28 mouse cellular contexts compared by ENCODE assay signal in genomic region chr11:113556142-113556541, GRCm38 (mm10).
DNase-seq lines count a peak whose midpoint lies in the region; ATAC-seq lines count a peak whose summit lies in the region.
"Had no signal": no experiment of that assay in that cellular context is flagged by ENCODE, and none has a peak within 500 bp of the region (broad histone marks: within the 10 kb centered on the region; RNA-seq: fewer than 3 reads in every experiment).

No protein-coding gene starts in this region.

- H3K9ac ChIP-seq in stomach, embryonic 16.5 days (ENCODE audit: low read length): no peak overlapping the region
- H3K9ac ChIP-seq: embryonic facial prominence, embryonic 15.5 days; hindbrain, embryonic 14.5 days; limb, embryonic 12.5 days; liver, embryonic 15.5 days; lung, embryonic 14.5 days; midbrain, embryonic 12.5 days had no signal

- H3K36me3 ChIP-seq in stomach, embryonic 16.5 days (ENCODE audit: control insufficient read depth, insufficient read depth, low read length): no peaks in the 10 kb centered on the region
- H3K36me3 ChIP-seq: embryonic facial prominence, embryonic 15.5 days; limb, embryonic 12.5 days; midbrain, embryonic 12.5 days had no signal

- H3K27me3 ChIP-seq in stomach, embryonic 16.5 days (ENCODE audit: control insufficient read depth, insufficient read depth, low read length): no peaks in the 10 kb centered on the region
- H3K27me3 ChIP-seq: embryonic facial prominence, embryonic 15.5 days; limb, embryonic 12.5 days; liver, embryonic 15.5 days; midbrain, embryonic 12.5 days had no signal

- WGBS in stomach, embryonic 16.5 days: 69% methylated on average over 12 of the region's 12 CpGs

- H3K4me3 ChIP-seq in stomach, embryonic 16.5 days (replicated peaks; ENCODE audit: low read length): no peak overlapping the region
- H3K4me3 ChIP-seq: embryonic facial prominence, embryonic 15.5 days; left cerebral cortex, adult 2 months; limb, embryonic 12.5 days; liver, embryonic 15.5 days; midbrain, embryonic 12.5 days had no signal

- H3K27ac ChIP-seq in stomach, embryonic 16.5 days (ENCODE audit: low read length): no peak overlapping the region
- H3K27ac ChIP-seq: embryonic facial prominence, embryonic 15.5 days; hindbrain, embryonic 14.5 days; left cerebral cortex, adult 2 months; limb, embryonic 12.5 days; liver, embryonic 15.5 days; midbrain, embryonic 12.5 days had no signal

- intact Hi-C loops in gastrocnemius, postnatal 14 days (cut with DNase I; ENCODE audit: low total_unique reads): no loop called here

- peaks cover 4% of the 10 kb centered on the region; the same call in 1 of the 2 replicates for H3K4me1 ChIP-seq in stomach, embryonic 16.5 days (ENCODE audit: control insufficient read depth, insufficient read depth, low read length)

- peak; percentile 94 to 96 for ATAC-seq in hematopoietic stem cell, adult 5-6 weeks (replicated peaks in 1 of 2; ENCODE audit: insufficient read depth in 1 of 2, low FRiP score in 2 of 2, low TSS enrichment in 1 of 2, low read depth in 1 of 2, poor library complexity in 2 of 2, severe bottlenecking in 2 of 2)
- peak; percentile 54; the same call in 1 of the 2 replicates for ATAC-seq in stomach, embryonic 16.5 days (ENCODE audit: insufficient read depth, low FRiP score)
- ATAC-seq: forebrain, embryonic 14.5 days; intestine, postnatal 0 days had no signal

- peak; percentile 69 for DNase-seq in ZHBTc4 (ENCODE audit: low read depth, low spot score)
- DNase-seq in thymus, postnatal 25 days: peak; percentile 42
- no peak for DNase-seq in urinary bladder, postnatal 4 days (ENCODE audit: low spot score in 2 of 2)
- DNase-seq in layer of hippocampus, adult 11-12 months (ENCODE audit: low spot score): no peak
- DNase-seq in gastrocnemius, postnatal 14 days: no peak
- no peak for DNase-seq in spleen, postnatal 14 days (ENCODE audit: low spot score in 2 of 2)
- DNase-seq: adrenal gland, postnatal 25 days; cerebellum, adult 2 months; cerebellum, postnatal 25 days; gastrocnemius, postnatal 25 days; heart, adult 18-20 months; heart, postnatal 4 days; kidney, adult 9 months; kidney, postnatal 10 days; lung, embryonic 14.5 days; lung, postnatal 14 days; right cerebral cortex, postnatal 25 days had no signal

- H3K4me2 ChIP-seq in stomach, embryonic 16.5 days (ENCODE audit: low read depth, low read length): no peak overlapping the region
- H3K4me2 ChIP-seq: embryonic facial prominence, embryonic 15.5 days; heart, embryonic 11.5 days; hindbrain, embryonic 14.5 days; limb, embryonic 12.5 days; liver, embryonic 15.5 days; lung, embryonic 14.5 days; midbrain, embryonic 12.5 days had no signal

- no peaks in the 10 kb centered on the region for H3K9me3 ChIP-seq in stomach, embryonic 16.5 days (replicated peaks; ENCODE audit: control insufficient read depth, low read length)
- H3K9me3 ChIP-seq: embryonic facial prominence, embryonic 15.5 days; limb, embryonic 12.5 days; liver, embryonic 15.5 days; midbrain, embryonic 12.5 days had no signal

Comparison
In these comparisons a context has a peak if more than half of its experiments do, and no peak if none do; other contexts are left out.
1. DNase-seq: peak in ZHBTc4 (single experiment) and thymus, postnatal 25 days (single experiment); none in urinary bladder, postnatal 4 days (0 of 2), layer of hippocampus, adult 11-12 months (single experiment), gastrocnemius, postnatal 14 days (single experiment) and spleen, postnatal 14 days (0 of 2).